Mouse (Mus musculus) thymus, adult 2 months (tissue): ENCODE data around the gene Clec11a. TPM values are rescaled to one million over a fixed set of nuclear protein-coding genes. Genes with fewer than 3 reads are reported as not detected.

Experiments used
- DNase-seq: peaks from one replicate; pipeline ENCODE4 v3.0.0; 2021
- H3K27ac ChIP-seq: fragments of 200-500 bp; 2 replicates; pipeline ENCODE4 v1.5.1; 2012; ENCODE audit warnings: low read length, control low read depth; ENCODE audit not compliant: control insufficient read depth, insufficient read depth
- H3K27me3 ChIP-seq: fragments of 200-500 bp; 2 replicates; pipeline ENCODE4 v1.6.1; 2012; ENCODE audit warnings: mild to moderate bottlenecking, low read length, moderate library complexity, mixed read lengths; ENCODE audit not compliant: control insufficient read depth, insufficient read depth
- H3K36me3 ChIP-seq: fragments of 200-500 bp; 2 replicates; pipeline ENCODE4 v1.6.1; 2012; ENCODE audit warnings: mild to moderate bottlenecking, low read length, moderate library complexity; ENCODE audit not compliant: control insufficient read depth, insufficient read depth
- H3K4me1 ChIP-seq: fragments of 200-500 bp; replicated peaks from 2 replicates; pipeline ENCODE4 v1.6.1; 2012; ENCODE audit warnings: low read length; ENCODE audit not compliant: control insufficient read depth, insufficient read depth
- H3K4me3 ChIP-seq: fragments of 200-500 bp; 2 replicates; pipeline ENCODE4 v1.5.1; 2012; ENCODE audit warnings: mild to moderate bottlenecking, low read length, control low read depth, moderate library complexity; ENCODE audit not compliant: control insufficient read depth, insufficient read depth
- CTCF ChIP-seq: fragments of 200-500 bp; IDR thresholded peaks from 2 replicates; pipeline ENCODE4 v1.5.1; 2012; ENCODE audit warnings: mild to moderate bottlenecking, control low read depth, low read length, moderate library complexity, borderline replicate concordance; ENCODE audit not compliant: control insufficient read depth, poor library complexity, insufficient read depth; ENCODE audit errors: extremely low read depth
- POLR2A ChIP-seq: fragments of 200-500 bp; IDR thresholded peaks from 2 replicates; pipeline ENCODE4 v1.6.1; 2012; ENCODE audit warnings: mild to moderate bottlenecking, low read length, control low read depth, moderate library complexity; ENCODE audit not compliant: control insufficient read depth, poor library complexity, insufficient read depth; ENCODE audit errors: extremely low read depth
- WGBS: fragments of 180-500 bp; shearing (Covaris S2); methylation state at CpG from one replicate; pipeline ENCODE4 v1.1.7; 2018; 5-methylcytosine and 5-hydroxymethylcytosine counted together
- polyA plus RNA-seq: library from polyadenylated mRNA; depleted of rRNA; stranded (reverse); fragments of >200 nt; gene quantifications from 2 replicates; pipeline ENCODE4 v1.2.3, GENCODE M21; 2012

Clec11a gene
- polyA plus RNA-seq, 1 experiment = 3.1 TPM

GRCm38 (mm10) chr7:44350957-44351711, 44.4 kb upstream of the Clec11a start:
- Histone ChIP-seq H3K27ac (no peak overlapping the region), H3K36me3 (no peaks in the 10 kb centered on the region), H3K4me1 (no peaks in the 10 kb centered on the region), H3K4me3 (no peak overlapping the region), H3K27me3 (peaks cover 20% of the 10 kb centered on the region; the same call in 1 of the 2 replicates)
- 6% methylated on average over 25 of the region's 25 CpGs for WGBS
- DNase-seq = peak; percentile 68
- TF ChIP-seq CTCF (no peak), POLR2A (no peak)

- TF ChIP-seq CTCF (no peak), POLR2A (no peak)
- DNase-seq = no peak
- 18% methylated on average over 3 of the region's 3 CpGs for whole genome bisulfite sequencing
- H3K36me3 ChIP-seq = no peaks in the 10 kb centered on the region
- H3K27ac ChIP-seq = no peak overlapping the region
- H3K27me3 ChIP-seq = peaks cover 20% of the 10 kb centered on the region; the same call in 1 of the 2 replicates
- no peak overlapping the region for H3K4me3 ChIP-seq
- H3K4me1 ChIP-seq = no peaks in the 10 kb centered on the region
These were observed 42.3 kb upstream of the Clec11a start for GRCm38 (mm10) chr7:44349043-44349442.

- WGBS = 18% methylated on average over 12 of the region's 12 CpGs
- TF ChIP-seq CTCF = no peak
- no peak for TF ChIP-seq POLR2A
- H3K4me1 ChIP-seq = no peaks in the 10 kb centered on the region
- peak overlapping the region; percentile 22; the same call in 1 of the 2 replicates for H3K4me3 ChIP-seq
- no peak for DNase-seq
- no peak overlapping the region for H3K27ac ChIP-seq
- H3K27me3 ChIP-seq = no peaks in the 10 kb centered on the region
- H3K36me3 ChIP-seq = no peaks in the 10 kb centered on the region
These were observed 37.9 kb upstream of the Clec11a start for GRCm38 (mm10) chr7:44344622-44345021.

DNA sequence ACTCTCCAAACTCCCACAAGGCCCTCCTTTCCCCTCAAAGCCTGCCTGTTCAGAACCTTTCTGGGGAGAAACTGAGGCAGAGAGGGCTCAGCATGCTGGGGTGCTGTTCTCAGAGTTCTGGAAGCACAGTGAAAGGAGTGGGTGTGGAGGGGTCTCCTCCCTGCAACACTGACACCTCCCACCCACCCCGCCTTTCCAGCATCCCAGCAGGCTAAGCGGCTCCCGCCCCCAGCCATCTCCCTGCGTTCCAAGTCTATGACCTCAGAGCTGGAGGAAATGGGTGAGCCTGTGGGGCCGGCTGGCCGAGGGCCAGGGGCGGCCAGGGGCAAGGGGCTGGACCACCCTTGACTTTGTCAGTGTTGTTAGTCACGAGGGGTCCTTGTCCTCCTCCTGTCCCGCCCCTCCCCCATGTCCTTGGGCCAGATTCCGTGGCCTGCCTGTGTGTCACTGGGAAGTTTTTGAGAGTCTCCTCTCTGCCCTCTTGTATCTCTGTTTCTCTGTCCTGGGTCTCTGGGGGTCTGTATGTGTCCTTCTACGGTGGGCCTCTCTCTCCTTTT, 36.8 kb upstream of the Clec11a start:
- no peaks in the 10 kb centered on the region for H3K27me3 ChIP-seq
- WGBS = 50% methylated on average over 11 of the region's 11 CpGs
- H3K36me3 ChIP-seq = no peaks in the 10 kb centered on the region
- no peak for TF ChIP-seq POLR2A
- no peak overlapping the region for H3K4me3 ChIP-seq
- H3K27ac ChIP-seq = no peak overlapping the region
- H3K4me1 ChIP-seq = no peaks in the 10 kb centered on the region
- DNase-seq = no peak

DNA sequence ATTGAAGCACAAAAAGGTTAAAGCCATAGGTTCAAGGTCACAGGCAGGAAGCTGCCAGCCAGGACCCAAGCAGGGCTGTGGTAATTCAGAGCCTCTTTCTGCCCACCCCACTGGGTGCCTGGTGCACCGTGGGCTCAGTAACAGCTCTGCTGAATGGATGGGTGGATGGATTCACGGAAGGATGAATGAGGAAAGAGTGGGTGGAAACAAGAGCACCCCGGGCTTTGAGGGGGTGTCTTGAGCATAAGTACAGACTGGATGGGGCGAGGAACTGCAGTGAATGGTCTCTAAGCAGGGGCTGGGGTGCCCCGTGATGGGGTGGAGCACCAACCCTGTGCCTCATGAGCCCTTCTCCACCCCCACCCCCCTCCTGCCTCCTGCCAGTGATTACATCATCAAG, 35.0 kb upstream of the Clec11a start:
- TF ChIP-seq CTCF (no peak), POLR2A (no peak)
- H3K4me1 ChIP-seq = no peaks in the 10 kb centered on the region
- H3K27me3 ChIP-seq = no peaks in the 10 kb centered on the region; the same call in 1 of the 2 replicates
- H3K36me3 ChIP-seq = no peaks in the 10 kb centered on the region
- no peak overlapping the region for H3K27ac ChIP-seq
- H3K4me3 ChIP-seq = no peak overlapping the region
- WGBS = 62% methylated on average over 5 of the region's 5 CpGs
- DNase-seq = no peak

DNA sequence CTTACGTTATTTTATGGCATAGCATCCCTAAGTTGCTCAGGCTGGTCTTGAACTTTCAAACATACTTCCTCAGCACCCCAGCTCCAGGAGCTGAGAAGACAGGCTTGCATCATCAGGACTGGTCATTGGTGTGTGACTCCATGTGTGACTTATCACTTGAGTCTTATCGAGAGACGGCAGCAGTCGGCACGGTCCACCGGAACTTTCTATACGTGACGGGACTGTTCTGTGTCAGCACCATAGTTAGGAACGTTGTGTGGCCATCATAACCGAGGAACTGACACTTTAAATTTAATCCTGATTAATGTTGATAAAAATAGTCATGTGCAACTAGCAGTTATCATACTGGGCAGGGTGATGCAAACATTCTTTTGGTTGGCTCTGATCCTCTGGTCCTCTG, 34.4 kb upstream of the Clec11a start:
- Histone ChIP-seq H3K4me1 (no peaks in the 10 kb centered on the region), H3K27me3 (no peaks in the 10 kb centered on the region; the same call in 1 of the 2 replicates), H3K36me3 (no peaks in the 10 kb centered on the region), H3K27ac (no peak overlapping the region), H3K4me3 (no peak overlapping the region)
- no peak for DNase-seq
- WGBS = 90% methylated on average over 10 of the region's 10 CpGs
- TF ChIP-seq POLR2A (no peak), CTCF (no peak)
